Mouse (Mus musculus) kidney, postnatal 36 days (tissue): ENCODE data around the gene Ppp1r21.

Experiments used
- DNase-seq, 2 experiments: peaks; one replicate each; pipeline ENCODE4 v3.0.0; 2021 to 2022; ENCODE audit warnings: mixed read lengths in 2 of 2

Gene Ppp1r21

DNA sequence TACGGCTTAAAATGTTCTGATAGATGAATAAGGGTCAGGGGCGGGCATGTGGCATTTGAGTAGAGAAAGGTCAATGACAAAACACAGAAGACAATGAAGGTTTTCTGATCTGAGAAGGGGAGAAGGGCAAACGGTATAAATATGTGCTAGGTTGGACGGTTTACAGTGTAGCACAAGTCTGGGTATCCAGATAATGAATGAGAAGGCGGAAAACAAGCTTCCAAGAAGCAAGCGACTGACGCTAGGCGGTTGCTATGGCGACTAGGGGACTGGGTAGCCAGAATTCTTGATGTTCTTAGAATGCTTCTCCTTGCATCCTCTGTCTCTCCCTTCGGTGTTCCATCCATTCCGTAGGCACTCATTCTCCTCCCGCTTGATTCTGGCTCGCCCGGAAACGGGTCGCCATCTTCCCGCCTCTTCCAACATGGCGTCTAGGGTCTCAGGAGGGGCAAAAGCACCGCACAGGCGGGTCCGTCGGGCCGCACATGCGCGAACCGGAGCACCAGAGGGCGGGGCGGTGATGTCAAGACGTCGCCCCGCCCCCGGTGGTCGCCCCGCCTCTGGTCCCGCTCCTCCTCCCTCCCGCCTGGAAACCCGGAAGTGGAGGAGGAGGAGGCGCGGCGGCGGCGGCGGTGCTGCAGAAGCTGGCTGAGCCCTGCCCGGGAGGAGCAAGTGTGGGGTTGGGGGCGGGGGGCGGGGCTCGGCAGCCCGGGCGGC is at the start of gene Ppp1r21:
Gene Ppp1r21, plus strand, starts transcription at position 600 of the 717 bp plus-strand sequence.
- DNase-seq: peak; percentile 98 to 100

DNA sequence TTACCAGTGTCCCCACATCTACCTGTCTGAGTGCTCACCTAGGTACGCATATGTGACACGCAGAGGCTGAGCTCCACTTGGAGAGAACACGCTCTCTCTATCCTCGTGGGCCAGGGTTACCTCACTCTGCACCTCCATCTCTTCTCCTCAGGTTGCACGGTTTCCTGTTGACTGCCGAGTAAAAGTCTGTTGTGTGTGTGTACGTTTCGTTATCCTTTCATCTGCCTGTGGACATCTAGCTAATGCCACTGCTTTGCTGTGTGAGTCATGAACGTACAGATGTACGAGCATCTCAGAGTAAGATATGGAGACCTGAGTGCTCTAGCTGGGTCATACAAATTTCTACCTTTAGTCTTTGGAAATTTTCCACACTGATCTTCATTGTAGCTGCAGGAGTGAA is 49.5 kb upstream of the Ppp1r21 start:
- DNase-seq: no peak

DNA sequence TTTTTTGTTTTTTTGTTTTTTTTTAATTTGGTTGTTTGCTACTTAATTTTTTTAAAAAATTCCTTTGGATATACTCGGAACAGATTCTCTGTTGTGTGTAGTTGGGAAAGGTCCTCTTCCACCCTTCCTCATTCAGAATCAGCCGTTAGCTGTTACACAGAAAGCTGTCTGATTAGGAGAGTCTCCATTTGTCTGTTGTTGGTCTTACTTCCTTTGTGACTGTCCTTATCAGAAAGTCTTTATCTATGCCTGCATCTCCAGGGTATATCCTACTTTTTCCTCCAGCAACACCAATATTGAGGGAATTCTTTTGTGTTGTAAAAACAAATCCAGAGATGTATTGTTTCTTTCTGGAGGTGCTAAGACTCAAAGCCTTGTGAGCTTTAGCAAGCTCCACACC is 48.9 kb upstream of the Ppp1r21 start:
- DNase-seq: no peak

GRCm38 (mm10) chr17:88481587-88481986 is 48.3 kb upstream of the Ppp1r21 start:
- no peak for DNase-seq

DNA sequence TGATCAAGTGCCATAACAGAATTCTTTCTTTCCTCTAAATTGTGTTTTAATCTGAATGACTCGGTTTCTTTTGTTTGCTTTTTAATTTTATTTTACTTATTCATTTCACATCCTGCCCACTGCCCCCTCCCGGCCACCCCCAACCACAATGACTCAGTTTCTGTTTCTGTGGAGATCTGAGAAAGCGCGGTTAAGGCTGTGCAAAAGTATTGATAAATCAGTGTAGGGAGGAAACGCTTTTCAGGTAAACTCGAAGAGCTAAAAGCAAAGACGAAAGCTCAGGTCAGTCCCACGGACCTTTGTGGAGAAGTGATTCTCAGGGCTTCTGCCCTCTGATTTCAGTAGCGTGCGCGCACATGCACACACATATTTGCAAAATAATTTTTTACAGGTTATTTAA is 45.4 kb upstream of the Ppp1r21 start:
- DNase-seq: no peak

GRCm38 (mm10) chr17:88484951-88485350 is 45.0 kb upstream of the Ppp1r21 start:
- DNase-seq: no peak

- no peak for DNase-seq
These were observed 39.4 kb upstream of the Ppp1r21 start for GRCm38 (mm10) chr17:88490546-88490945.

DNA sequence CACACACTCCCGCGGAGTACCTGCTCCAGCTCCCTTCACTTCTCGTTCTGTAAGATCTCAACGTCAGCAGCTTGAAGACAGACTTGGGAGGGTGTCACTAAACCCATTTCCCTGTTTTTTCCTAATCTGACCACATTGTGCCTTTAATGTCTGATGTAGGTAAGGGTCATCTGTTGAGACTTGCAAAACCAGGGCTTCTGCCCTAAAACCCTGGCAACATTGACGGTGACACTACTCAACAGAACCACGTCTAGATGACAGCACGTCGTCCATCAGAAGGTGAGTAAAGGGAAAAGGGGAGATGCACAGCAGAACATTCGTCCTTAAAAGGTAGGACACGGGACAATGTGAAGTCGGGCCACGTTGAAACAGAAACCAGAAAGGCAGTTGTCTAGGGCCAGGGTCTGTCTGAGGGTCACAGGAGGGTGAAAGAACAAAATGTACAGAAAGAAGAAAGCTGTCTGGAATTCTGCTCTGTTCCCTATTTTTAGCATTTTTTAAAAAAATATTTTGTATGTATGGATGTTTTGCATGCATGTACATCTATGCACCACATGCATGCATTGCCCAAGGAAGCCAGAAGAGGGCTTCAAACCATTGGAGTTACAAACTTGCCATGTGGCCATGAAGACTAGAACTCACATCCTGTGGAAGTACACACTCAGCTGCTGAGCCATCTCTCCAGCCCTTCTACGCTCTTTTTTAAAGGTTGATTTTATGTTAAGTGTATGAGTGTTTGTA is 38.4 kb upstream of the Ppp1r21 start:
- DNase-seq: no peak

- no peak for DNase-seq
These were observed 37.8 kb upstream of the Ppp1r21 start for GRCm38 (mm10) chr17:88492107-88492460.

DNA sequence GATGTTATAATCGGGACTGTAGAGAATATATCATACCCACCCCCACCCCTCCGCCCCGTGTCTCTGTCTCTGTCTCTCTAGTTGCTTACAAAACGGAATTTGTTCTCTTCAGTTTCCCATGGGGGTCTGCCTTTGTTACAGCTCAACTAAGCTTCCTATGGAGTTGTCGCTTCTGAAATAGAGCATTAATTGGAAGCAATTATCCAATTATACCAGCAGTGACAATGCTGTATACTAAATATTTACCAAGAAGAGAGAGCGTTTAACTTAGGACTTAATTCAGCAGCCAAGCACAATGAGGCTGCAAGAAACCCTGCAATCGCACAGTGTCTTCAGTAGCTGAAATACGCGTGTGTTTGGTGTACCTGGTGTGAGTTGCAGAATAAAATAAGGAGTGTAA is 36.4 kb upstream of the Ppp1r21 start:
- DNase-seq: no peak

DNA sequence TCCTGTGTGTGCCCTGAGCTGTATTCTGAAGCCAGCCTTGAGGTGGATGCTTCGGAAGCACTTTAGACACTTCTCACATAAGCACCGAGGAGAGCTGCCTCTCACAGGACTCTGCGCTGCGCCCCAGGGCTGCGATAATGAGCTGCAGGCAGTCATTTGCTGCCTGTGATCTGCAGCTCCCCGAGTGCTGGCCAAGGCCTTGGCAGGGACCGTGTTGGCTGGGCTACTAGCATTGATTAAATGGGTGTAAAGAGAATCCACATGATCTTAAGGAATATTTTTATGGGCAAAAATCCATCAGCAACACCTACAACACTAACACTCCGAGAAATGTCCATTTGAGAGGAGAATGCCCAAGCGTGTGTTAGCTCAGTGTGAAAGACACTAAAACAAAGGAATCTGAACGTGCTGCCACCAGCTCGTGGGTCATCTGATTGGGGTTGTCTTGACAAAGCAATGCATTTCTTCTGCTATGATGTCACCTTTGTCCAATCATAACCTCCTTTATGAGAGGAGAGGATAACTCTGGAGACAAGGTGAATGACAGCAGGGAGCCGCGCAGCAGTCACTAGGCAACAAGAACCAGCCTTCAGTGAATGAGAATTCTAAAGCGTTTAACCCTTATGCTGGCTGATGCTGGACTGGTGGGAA is 35.7 kb upstream of the Ppp1r21 start:
- no peak for DNase-seq

DNA sequence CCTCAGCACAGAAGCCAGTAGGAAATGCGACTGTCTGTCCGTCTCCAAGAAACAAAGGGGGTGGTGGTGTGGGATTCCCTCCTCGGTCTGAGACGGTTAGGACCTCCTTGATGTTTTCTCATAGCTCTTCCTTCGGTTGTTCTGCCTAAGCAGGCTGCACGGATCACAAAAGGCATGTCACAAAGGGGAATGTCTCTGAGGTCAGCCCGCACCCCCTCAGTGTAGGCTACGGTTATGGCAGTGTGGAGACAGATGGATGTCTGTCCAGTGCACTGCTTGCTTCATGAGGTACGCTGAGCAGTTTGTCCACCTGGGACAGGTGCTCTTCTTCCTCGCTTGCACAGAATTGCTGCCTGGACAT is 35.2 kb upstream of the Ppp1r21 start:
- DNase-seq: no peak

DNA sequence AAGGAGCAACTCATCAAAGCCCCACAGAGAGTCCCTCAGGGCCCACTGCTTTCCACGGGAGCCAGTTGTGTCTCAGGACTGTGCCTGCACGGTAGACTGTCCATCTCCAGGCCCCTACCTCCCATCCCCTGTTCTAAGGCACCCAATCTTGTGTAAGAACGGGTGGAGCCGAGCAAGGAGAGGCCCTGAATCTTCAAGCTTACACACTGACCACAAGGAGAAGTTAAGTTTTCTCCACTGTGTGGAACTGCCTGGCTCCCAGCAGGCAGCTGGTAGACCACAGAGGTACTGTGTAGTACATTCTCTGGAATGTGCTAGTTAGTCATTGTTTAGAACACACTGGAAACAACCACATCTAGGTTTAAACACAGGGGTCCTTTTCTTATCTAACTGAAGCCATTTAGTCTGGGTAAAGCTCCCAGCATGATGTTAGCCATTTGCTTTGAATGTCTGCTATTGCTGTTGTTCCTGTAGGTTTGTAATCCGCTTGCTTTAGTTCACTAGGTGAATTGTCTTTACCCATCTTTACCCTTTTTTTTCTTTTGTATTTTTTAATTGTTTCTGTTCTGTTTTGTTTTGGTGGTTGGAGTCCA is 31.7 kb upstream of the Ppp1r21 start:
- DNase-seq: no peak

- DNase-seq: no peak
These were observed 25.9 kb upstream of the Ppp1r21 start for GRCm38 (mm10) chr17:88504056-88504455.

- DNase-seq: no peak
These were observed 24.6 kb upstream of the Ppp1r21 start for GRCm38 (mm10) chr17:88505275-88505723.

DNA sequence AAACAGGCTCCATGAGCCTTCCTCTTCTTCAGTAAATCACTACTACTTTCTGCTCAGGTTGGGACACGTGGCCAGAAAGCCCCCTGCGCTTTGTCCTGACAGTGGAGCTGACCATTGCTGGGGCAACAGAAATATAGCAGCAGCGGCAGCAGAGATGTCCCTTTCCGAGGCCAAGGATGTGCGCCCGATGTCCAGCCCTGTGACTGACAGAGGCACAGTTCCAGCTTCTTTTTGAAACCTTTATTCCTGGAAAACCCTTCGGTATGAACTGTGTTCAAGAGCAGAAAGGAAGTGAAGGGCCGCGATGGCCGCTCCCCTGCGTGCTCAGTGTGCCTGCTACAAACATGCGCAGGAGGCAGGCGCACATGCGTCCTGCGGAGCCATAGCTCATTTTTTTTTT is 24.0 kb upstream of the Ppp1r21 start:
- DNase-seq: no peak

- DNase-seq: peak; percentile 22 to 41
These were observed 22.5 kb upstream of the Ppp1r21 start for GRCm38 (mm10) chr17:88507376-88507775.

- DNase-seq: peak; percentile 20 to 58
These were observed 20.9 kb upstream of the Ppp1r21 start for GRCm38 (mm10) chr17:88508846-88509508.

- no peak for DNase-seq
These were observed 19.9 kb upstream of the Ppp1r21 start for GRCm38 (mm10) chr17:88509999-88510398.

- peak; percentile 79 to 91 for DNase-seq
These were observed 18.8 kb upstream of the Ppp1r21 start for GRCm38 (mm10) chr17:88511095-88511551.

GRCm38 (mm10) chr17:88516477-88516876 is 13.4 kb upstream of the Ppp1r21 start:
- no peak for DNase-seq

GRCm38 (mm10) chr17:88527781-88528180 is 2.1 kb upstream of the Ppp1r21 start:
- DNase-seq: peak; percentile 53 to 71

GRCm38 (mm10) chr17:88530236-88530619 is 310 bp downstream of the Ppp1r21 start:
- no peak for DNase-seq
